Mouse (Mus musculus) kidney, adult 11 months (tissue): Measurements from ENCODE around the gene Rpusd4.
A peak's percentile ranks its signal among the peaks of the same experiment; 100 is the strongest.

ENCODE experiments used
- DNase-seq: peaks from one replicate; pipeline ENCODE4 v3.0.0; 2022

Gene Rpusd4

DNA sequence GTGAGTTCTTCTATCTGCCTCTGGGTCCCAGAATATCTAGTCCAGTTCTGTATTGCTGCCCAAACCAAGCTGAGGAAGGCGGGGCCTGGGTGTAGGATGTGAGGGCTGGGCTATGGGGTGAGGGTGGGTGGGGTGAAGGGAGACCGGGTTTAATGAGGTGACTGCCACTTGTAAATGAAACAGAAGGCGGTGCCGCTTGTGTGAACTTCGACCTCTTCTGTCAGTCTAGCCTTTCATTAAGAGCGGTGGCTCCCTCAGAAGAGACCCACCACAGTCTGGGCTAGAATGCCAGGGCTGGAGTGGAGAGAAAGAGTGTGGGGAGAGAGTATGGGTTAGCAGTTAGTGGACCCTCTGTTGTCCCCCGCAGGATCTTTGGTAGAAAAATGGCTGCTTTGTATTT, 22.3 kb downstream of the Rpusd4 start:
- no peak for DNase-seq

DNA sequence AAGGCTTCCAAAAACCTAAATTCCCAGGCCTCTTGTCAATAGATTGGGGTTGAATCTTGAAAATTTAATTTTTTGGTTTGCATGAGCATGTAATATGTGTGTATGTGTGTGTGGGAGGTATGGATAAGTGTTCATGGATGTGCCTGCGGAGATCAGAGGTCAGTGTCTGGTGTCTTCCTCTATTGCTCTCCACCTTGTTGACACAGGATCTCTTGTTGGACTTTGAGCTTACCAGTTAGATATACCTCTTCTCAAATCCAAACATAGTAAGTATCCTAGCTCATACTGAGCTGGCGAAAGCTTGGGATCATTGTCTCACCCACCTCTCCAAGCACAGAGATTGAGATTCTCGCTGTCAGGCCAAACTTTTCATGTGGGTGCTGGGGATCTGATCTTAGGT, 22.8 kb downstream of the Rpusd4 start:
- no peak for DNase-seq

- no peak for DNase-seq
Observed at GRCm38 (mm10) chr9:35290916-35291315, 23.3 kb downstream of the Rpusd4 start.

DNA sequence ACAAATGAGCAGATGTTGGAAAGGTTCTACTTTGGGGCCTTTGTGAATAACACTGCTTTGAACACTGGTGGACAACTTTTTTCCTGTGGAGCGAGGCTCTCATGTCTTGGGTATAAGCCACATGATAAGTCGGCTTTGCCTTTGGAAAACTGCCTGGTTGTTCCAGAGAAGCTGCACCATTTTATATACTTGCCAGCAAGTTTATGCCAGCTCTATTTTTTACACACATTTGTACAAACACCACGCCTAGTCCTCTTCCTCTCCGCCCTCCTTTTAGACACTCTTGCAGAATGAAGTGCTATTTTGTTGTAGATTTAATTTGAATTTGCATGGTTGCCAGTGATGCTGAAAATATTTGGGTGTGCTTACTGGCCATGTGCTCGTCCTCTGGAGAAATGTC, 25.8 kb downstream of the Rpusd4 start:
- no peak for DNase-seq

DNA sequence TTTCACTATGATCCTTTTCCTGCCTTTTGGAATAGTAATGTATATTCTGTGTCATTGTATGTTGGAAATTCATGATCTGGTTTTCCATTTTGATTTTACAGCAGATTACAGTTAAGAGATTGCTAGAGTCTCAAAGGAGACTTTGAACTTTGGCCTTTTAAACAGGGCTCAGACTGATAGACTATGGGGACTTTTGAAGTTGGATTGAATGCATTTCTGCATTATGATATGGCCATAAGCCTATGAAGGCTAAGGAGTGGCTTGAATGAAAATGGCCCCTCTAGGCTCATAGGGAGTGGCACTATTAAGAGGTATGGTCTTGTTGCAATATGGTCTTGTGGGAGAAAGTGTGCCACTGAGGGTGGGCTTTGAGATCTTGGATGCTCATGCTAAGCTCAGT, 30.1 kb downstream of the Rpusd4 start:
- no peak for DNase-seq

DNA sequence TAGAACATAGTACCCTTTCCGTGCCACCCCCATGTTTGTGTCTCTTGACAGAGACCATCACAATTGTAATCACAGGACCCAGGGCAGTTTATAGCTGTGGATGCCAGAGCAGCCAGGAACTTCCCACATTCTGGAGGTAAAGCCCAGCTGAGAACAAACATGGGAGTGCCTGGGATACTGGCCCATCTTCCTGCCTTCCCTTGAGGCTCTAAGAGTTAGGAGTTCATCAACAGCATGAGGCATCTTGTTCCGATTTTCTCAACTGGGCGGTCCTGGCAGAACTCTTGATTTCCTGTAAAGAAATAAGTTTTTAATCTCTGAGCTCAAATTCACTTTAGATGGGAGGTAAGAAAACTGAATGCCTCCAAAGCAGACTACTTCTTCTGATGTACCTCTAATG, 34.5 kb downstream of the Rpusd4 start:
- no peak for DNase-seq

- no peak for DNase-seq
Observed at GRCm38 (mm10) chr9:35307461-35307860, 39.8 kb downstream of the Rpusd4 start.

- DNase-seq: no peak
Observed at GRCm38 (mm10) chr9:35310377-35310776, 42.7 kb downstream of the Rpusd4 start.

- DNase-seq: no peak
Observed at GRCm38 (mm10) chr9:35312516-35312915, 44.9 kb downstream of the Rpusd4 start.

DNA sequence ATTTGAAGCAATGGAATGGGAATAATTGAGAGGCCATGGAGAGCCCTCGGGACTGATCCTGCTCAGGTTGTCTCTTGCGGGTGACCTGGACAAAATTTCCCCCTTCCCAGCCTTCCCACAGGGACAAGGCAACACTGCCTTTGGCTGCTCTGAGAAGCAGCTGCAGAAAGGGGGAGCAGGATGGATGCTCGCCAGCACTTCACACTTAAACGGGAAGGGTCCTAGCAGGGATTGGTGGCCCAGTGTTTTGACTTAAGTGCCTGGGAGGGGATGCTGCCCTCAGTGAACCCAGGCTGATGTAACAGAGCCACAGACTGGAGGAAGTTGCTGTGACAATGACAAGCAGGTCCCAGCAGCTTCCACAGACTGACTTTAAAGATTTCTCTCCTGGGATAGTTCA, 45.9 kb downstream of the Rpusd4 start:
- DNase-seq: no peak

DNA sequence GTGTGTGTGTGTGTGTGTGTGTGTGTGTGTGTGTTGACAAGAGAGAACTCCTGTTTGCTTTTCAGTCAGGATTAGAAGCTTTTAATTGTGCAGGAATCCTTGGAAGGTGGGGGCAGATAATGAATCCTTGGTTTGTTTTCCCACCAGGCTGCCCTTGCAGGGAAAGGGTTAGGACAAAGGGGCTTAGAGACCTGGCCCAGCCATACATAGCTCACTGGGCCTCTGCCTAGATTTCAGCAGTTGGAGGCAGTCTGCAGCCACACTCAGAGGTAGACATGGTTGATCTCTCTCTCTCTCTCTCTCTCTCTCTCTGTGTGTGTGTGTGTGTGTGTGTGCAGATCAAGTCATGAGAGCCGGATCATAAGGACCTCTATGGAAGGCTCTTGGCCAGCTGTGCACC, 46.6 kb downstream of the Rpusd4 start:
- DNase-seq: no peak

DNA sequence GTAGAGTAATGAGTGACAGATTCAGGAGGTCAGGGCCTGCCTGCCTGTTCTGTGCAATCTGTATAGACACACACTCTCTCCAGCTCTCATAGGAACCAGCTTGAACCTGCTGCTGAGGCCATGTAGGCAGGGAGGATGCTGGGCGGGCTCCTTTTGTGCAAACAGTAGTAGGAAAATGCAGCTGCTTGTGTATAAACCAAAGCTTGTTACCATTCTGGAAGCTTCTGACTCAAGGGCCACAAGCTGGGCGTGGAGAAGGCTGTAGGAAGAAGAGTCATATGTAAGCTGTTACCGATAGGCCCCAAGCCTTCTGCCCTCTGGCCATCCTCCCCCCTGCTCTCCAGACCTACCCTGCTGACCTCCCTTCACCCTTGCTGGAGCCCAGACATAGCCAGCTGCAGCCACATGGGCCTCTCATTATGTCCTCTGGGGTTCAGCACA, 49.1 kb downstream of the Rpusd4 start:
- DNase-seq: peak; percentile 28

- DNase-seq: no peak
Observed at GRCm38 (mm10) chr9:35317233-35317980, 49.7 kb downstream of the Rpusd4 start.

DNA sequence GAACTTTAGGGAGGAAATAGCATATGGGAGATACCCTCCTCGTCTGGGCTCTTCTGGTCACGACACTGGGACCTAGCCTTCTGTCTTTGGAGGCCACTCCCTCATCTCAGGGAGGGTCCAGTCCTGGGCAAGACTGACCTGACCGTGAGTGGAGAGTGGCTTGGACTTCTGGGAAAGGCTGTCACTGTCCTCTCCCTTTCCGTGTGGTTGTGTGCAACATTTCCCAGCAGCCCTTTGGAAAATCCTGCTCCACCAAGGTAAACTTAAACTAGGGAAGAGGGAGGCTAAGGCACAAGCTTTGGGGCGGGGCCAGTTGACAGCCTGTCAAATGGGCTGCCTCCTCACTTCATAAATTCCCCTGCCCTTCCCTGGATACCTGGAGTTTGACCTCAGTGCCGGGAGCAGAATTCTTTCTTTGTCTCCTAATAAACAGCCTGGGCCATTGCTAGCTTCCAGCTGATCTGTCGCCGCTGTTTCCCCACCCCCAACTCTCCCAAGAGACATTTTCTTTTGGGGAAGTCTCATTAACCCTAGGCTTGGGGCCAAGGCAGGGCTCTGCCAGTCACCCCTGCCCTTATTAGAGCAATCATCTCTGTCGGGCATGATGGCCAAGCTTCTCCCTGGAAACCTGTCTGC, 51.0 kb downstream of the Rpusd4 start:
- peak; percentile 89 for DNase-seq

DNA sequence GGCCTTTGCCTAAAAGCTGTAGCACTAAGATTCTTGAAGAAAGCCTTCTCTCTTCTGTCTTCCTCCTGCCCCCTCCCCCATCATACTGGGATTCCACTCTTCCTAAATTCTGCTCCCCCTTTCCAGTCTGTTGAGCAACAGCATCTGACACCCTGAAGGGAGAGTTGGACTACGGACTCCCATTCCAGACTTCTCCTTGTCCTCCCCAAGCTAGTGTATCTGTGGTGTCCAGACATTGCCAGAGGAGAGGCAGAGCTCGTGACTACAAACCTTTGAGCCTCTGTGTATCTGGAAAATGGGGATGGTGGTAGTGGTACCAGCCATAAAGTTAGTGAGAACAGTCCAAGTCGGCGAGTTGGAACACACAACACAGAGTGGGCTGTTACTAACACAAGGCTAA, 52.6 kb downstream of the Rpusd4 start:
- DNase-seq: peak; percentile 30

DNA sequence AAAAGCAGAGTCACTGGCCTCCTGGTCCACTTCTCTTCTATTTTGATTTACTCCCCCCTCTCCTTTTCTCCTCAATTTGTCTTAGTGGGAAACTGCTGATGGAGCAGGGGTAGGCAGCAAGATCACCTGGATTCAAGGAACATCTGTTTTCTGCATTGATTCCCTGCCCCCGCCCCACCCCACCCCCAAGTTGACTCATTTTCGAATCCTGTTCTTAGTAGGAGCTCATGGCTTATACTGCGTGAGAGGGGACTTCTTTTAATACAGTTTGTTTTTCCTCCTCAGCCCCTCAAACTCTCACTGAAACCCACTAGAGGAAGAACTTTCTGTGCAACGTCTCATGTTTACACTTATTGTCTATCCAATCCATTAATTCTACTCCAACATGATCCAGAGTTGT, 56.3 kb downstream of the Rpusd4 start:
- no peak for DNase-seq

GRCm38 (mm10) chr9:35324571-35324970, 56.9 kb downstream of the Rpusd4 start:
- no peak for DNase-seq

DNA sequence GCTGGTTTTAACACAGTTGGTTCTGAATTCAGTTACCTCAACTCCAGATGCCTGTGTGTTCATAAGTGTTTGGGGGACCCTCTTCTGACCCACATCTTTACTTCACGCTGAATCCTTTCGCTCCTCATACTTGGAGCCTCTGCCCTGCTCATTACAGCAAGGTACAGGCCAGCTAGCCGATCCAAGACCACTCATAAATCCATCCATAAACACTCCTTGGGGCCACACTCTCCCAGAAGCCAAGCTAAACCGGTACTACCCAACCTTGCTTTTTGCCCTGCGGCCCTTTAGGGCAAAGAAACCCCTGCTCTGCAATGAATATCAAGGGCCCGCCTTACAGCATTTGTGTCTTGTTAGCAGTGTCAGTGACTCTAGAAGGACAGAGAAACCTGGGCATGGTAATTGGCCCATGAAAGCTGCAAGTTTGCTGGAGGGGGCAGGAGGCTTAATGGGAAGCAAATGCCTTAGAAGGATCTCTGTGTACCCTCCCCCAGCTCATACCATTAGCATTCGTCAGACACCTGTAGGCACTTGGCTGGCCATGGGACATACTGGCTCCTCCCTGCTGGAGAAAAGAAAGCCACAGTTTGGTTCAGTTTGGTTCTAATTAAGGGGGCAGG, 59.1 kb downstream of the Rpusd4 start:
- DNase-seq: peak; percentile 23
